15 mouse cellular contexts compared by ENCODE assay signal in the genomic region with DNA sequence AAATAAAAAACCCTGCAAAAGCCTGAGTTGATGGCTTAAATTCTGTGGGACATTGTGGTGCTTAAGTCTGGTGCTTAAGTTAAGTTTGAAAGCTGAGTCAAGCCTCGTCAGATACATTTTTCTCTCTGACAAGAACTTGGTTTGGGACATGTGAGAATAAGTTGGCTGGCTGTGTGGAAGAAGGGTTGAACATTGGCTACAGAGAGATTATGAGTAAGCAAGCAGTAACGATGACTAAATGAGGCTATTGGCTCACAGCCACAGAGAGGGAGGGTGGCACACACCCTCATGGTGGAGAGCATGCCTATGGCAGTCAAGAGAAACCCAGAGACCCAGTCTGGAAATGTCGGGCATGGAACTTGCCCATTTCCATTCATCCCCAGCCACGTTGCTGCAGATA. TPM values are rescaled to one million over a fixed set of nuclear protein-coding genes. Genes with fewer than 3 reads are reported as not detected.
DNase-seq lines count a peak whose midpoint lies in the region; ATAC-seq lines count a peak whose summit lies in the region.
"Had no signal": no experiment of that assay in that cellular context is flagged by ENCODE, and none has a peak within 500 bp of the region (broad histone marks: within the 10 kb centered on the region; RNA-seq: fewer than 3 reads in every experiment).

No protein-coding gene starts in this region.

- peak; percentile 55; the same call in 1 of the 2 replicates for ATAC-seq in frontal cortex, adult (ENCODE audit: low TSS enrichment)
- ATAC-seq: activated CD4-positive, CD25-positive, alpha-beta regulatory T cell, adult 4 months; hindbrain, embryonic 16.5 days had no signal

- no peak for DNase-seq in frontal cortex, postnatal 14 days (ENCODE audit: low spot score in 2 of 2)
- peak; percentile 35 for DNase-seq in urinary bladder, postnatal 25 days (ENCODE audit: low spot score)
- no peak for DNase-seq in urinary bladder, postnatal 4 days (ENCODE audit: low spot score in 2 of 2)
- peak; percentile 45 for DNase-seq in brain, adult 2 months (ENCODE audit: low read depth, low spot score)
- no peak for DNase-seq in liver
- no peak for DNase-seq in cerebellum, postnatal 14 days
- DNase-seq in left cerebral cortex, adult 8-10 months (ENCODE audit: low spot score in 2 of 2) = no peak
- DNase-seq: B cell, adult 2 months; cerebellum, postnatal 25 days; gastrocnemius, adult 2 months; right cerebral cortex, postnatal 14 days; thymus, adult 18-20 months had no signal

RNA-seq across cellular contexts. Expression of a gene that starts 5.8 kb away (rescaled TPM):
- total RNA-seq in left cerebral cortex, adult 8-10 months (2022) = 10 to 100 TPM; 21.8 to 25.9 (median 22.8) TPM

RNA-seq across cellular contexts. Expression of a gene that starts 16.9 kb away (rescaled TPM):
- total RNA-seq in left cerebral cortex, adult 8-10 months (2022) = 10 to 100 TPM; 15.9 to 22.5 (median 17.5) TPM

RNA-seq across cellular contexts. Expression of a gene that starts 38.3 kb away (rescaled TPM):
- total RNA-seq in left cerebral cortex, adult 8-10 months (2022) = 10 to 100 TPM; 74.1 to 90.6 (median 79.2) TPM

Comparison
In these comparisons a context has a peak if more than half of its experiments do, and no peak if none do; other contexts are left out.
1. DNase-seq: peak in urinary bladder, postnatal 25 days (single experiment) and brain, adult 2 months (single experiment); none in frontal cortex, postnatal 14 days (0 of 2), urinary bladder, postnatal 4 days (0 of 2), liver (single experiment), cerebellum, postnatal 14 days (0 of 2) and left cerebral cortex, adult 8-10 months (0 of 2).